Mouse (Mus musculus): ENCODE measurements at regions not wholly inside any gene's neighbourhood (a gene's known extent, or its start where the extent isn't known, plus 50 kb on each side); places are given as distances from the start of the nearest gene placed in this dataset.

DNA sequence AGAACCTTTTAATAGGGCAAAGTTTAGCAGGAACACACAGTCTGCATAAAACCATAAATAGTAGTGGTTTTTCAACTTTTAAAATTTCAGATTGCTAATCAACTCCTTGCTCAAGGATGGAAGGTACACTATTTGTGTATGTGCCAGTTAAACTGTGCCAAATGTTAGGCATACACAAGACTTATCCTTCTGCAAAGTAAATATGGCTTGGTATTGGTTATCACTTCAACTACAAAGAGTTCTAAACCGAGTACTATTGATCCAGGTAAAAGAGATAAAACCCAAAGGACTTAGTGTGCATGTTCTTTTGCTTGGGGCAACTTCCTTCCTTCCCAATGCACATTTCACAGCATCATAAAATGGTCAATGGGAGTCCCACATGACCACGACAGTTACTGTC is 1200.2 kb downstream of the Gsdmc2 start:
- H3K4me1 ChIP-seq (ENCODE audit: control insufficient read depth, insufficient read depth, low read length): no peaks in the 10 kb centered on the region
- no peak overlapping the region for H3K4me3 ChIP-seq (replicated peaks; ENCODE audit: insufficient read depth, low read depth, low read length)
- H3K27me3 ChIP-seq (ENCODE audit: control insufficient read depth, insufficient read depth, low read length): no peaks in the 10 kb centered on the region
- WGBS: 80% methylated on average over 2 of the region's 2 CpGs
- TF ChIP-seq CTCF (IDR thresholded peaks at IDR 0.05; ENCODE audit: borderline replicate concordance, insufficient read depth, low read depth, low read length): no peak
- no peak for TF ChIP-seq POLR2A (IDR thresholded peaks at IDR 0.05; ENCODE audit: borderline replicate concordance, insufficient read depth, low read length)
- DNase-seq: no peak
- no peak overlapping the region for H3K27ac ChIP-seq (ENCODE audit: insufficient read depth, low read length)

DNA sequence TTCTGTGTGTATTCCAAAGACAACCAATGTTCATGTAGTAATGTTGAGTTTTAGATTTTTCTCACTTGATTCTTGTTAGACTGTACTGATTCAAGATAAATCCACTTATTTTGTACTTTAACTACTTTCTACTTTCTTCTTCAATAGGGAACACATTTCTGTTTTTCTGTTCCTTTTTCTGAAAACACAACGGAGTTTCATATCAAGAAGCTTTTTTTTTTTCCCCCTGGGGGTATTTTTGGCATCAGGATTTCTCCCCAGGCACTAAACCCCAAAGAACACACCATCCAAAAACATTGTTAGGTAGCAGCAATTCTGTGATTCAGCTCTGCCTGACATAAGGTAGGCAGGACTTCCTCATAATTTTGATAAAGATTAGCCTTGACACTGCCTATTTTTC is 1200.7 kb downstream of the Gsdmc2 start:
- no peak overlapping the region for H3K4me3 ChIP-seq (replicated peaks; ENCODE audit: insufficient read depth, low read depth, low read length)
- no peaks in the 10 kb centered on the region for H3K27me3 ChIP-seq (ENCODE audit: control insufficient read depth, insufficient read depth, low read length)
- TF ChIP-seq CTCF (IDR thresholded peaks at IDR 0.05; ENCODE audit: borderline replicate concordance, insufficient read depth, low read depth, low read length): no peak
- TF ChIP-seq POLR2A (IDR thresholded peaks at IDR 0.05; ENCODE audit: borderline replicate concordance, insufficient read depth, low read length): no peak
- no peaks in the 10 kb centered on the region for H3K4me1 ChIP-seq (ENCODE audit: control insufficient read depth, insufficient read depth, low read length)
- 52% methylated on average over 1 of the region's 1 CpGs for WGBS
- H3K27ac ChIP-seq (ENCODE audit: insufficient read depth, low read length): no peak overlapping the region
- DNase-seq: no peak

DNA sequence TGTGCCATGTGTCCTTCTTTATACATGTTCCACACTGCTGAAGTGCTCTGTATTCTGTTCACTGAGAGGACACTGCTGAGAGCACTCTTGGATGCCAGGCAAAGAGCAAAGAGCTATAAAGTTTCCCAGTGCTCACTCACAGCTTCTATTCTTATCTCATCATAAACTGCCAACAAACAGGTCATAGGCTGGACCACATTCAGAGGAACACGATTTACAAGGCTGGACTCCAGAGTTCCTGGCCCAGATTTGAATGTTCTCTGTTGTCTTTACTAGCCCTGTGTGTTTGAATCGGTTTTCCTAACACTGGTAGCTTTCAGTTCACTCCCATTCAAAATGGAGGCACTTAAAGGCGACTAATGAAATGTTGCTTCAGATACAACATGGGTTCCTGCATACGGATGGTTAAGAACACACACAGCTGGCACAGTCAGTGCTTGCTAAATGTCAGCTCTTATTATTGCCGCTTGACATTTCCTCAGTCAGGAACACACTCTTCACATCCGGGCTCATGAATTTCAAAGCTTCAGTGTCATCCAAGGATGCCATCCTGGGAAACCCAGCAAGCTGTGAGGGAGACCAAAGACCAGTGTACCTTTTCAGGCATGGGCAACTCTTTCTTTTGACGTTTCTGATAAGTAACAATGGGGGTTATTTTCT is 1203.8 kb downstream of the Gsdmc2 start:
- Histone ChIP-seq H3K4me1 (ENCODE audit: control insufficient read depth, insufficient read depth, low read length) (no peaks in the 10 kb centered on the region), H3K4me3 (replicated peaks; ENCODE audit: insufficient read depth, low read depth, low read length) (no peak overlapping the region), H3K27me3 (ENCODE audit: control insufficient read depth, insufficient read depth, low read length) (no peaks in the 10 kb centered on the region), H3K27ac (ENCODE audit: insufficient read depth, low read length) (no peak overlapping the region)
- DNase-seq: no peak
- no peak for TF ChIP-seq POLR2A (IDR thresholded peaks at IDR 0.05; ENCODE audit: borderline replicate concordance, insufficient read depth, low read length)
- TF ChIP-seq CTCF (IDR thresholded peaks at IDR 0.05; ENCODE audit: borderline replicate concordance, insufficient read depth, low read depth, low read length): no peak
- WGBS: 21% methylated on average over 7 of the region's 7 CpGs

- Histone ChIP-seq H3K4me1 (ENCODE audit: control insufficient read depth, insufficient read depth, low read length) (no peaks in the 10 kb centered on the region), H3K4me3 (replicated peaks; ENCODE audit: insufficient read depth, low read depth, low read length) (no peak overlapping the region), H3K27me3 (ENCODE audit: control insufficient read depth, insufficient read depth, low read length) (no peaks in the 10 kb centered on the region), H3K27ac (ENCODE audit: insufficient read depth, low read length) (no peak overlapping the region)
- no peak for DNase-seq
- WGBS: 91% methylated on average over 7 of the region's 7 CpGs
- TF ChIP-seq CTCF (IDR thresholded peaks at IDR 0.05; ENCODE audit: borderline replicate concordance, insufficient read depth, low read depth, low read length) (no peak), POLR2A (IDR thresholded peaks at IDR 0.05; ENCODE audit: borderline replicate concordance, insufficient read depth, low read length) (no peak)
Observed at GRCm38 (mm10) chr15:62625406-62625805, 1219.6 kb downstream of the Gsdmc2 start.

DNA sequence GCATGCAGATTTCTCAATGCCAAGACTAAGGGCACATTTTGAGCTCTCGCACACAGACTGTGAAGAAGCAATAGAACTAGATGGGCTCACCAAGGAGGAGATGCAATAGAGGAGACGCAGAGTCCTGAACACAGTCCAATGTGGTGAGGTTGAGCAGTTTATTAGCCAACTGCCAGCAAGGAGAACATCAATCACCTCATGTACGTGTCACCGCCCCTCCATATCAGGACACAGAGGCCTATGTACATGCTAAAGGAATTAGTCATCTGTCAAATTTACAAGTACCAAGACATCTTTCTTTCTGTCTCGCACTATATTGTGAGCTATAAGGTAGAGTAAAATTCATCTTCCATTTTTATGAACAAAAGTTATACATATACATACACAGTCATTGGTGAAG is 1228.9 kb downstream of the Gsdmc2 start:
- no peak for DNase-seq
- Histone ChIP-seq H3K4me3 (replicated peaks; ENCODE audit: insufficient read depth, low read depth, low read length) (no peak overlapping the region), H3K27ac (ENCODE audit: insufficient read depth, low read length) (no peak overlapping the region), H3K27me3 (ENCODE audit: control insufficient read depth, insufficient read depth, low read length) (no peaks in the 10 kb centered on the region), H3K4me1 (ENCODE audit: control insufficient read depth, insufficient read depth, low read length) (no peaks in the 10 kb centered on the region)
- TF ChIP-seq POLR2A (IDR thresholded peaks at IDR 0.05; ENCODE audit: borderline replicate concordance, insufficient read depth, low read length): no peak
- TF ChIP-seq CTCF (IDR thresholded peaks at IDR 0.05; ENCODE audit: borderline replicate concordance, insufficient read depth, low read depth, low read length): no peak
- WGBS: 95% methylated on average over 5 of the region's 5 CpGs

- Histone ChIP-seq H3K4me3 (replicated peaks; ENCODE audit: insufficient read depth, low read depth, low read length) (no peak overlapping the region), H3K4me1 (ENCODE audit: control insufficient read depth, insufficient read depth, low read length) (no peaks in the 10 kb centered on the region), H3K27ac (ENCODE audit: insufficient read depth, low read length) (no peak overlapping the region), H3K27me3 (ENCODE audit: control insufficient read depth, insufficient read depth, low read length) (no peaks in the 10 kb centered on the region)
- no peak for TF ChIP-seq POLR2A (IDR thresholded peaks at IDR 0.05; ENCODE audit: borderline replicate concordance, insufficient read depth, low read length)
- no peak for DNase-seq
Observed at GRCm38 (mm10) chr15:62596735-62597134, 1248.2 kb downstream of the Gsdmc2 start.

DNA sequence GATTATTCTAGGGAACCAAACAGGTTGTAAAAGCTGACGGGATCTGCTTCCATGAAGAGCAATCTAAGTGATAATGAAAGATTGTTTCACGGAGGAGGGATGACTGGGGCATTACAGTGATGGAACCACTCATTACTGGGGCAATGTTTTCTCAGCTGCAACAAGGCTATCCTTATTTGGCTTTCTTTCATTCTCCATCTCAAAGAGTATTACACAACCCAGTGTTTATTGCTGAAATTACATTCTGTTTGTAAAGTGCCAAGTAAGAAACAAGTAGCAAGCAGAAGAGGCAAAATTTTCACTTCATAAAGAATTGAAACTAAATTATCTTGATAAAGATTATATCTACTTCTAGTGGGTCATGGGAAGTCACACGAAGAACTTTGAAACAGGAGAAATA is 1256.4 kb downstream of the Gsdmc2 start:
- H3K27me3 ChIP-seq (ENCODE audit: control insufficient read depth, insufficient read depth, low read length): no peaks in the 10 kb centered on the region
- WGBS: 90% methylated on average over 3 of the region's 3 CpGs
- no peak overlapping the region for H3K4me3 ChIP-seq (replicated peaks; ENCODE audit: insufficient read depth, low read depth, low read length)
- no peak overlapping the region for H3K27ac ChIP-seq (ENCODE audit: insufficient read depth, low read length)
- H3K4me1 ChIP-seq (ENCODE audit: control insufficient read depth, insufficient read depth, low read length): no peaks in the 10 kb centered on the region
- DNase-seq: no peak
- TF ChIP-seq POLR2A (IDR thresholded peaks at IDR 0.05; ENCODE audit: borderline replicate concordance, insufficient read depth, low read length): no peak
- no peak for TF ChIP-seq CTCF (IDR thresholded peaks at IDR 0.05; ENCODE audit: borderline replicate concordance, insufficient read depth, low read depth, low read length)

DNA sequence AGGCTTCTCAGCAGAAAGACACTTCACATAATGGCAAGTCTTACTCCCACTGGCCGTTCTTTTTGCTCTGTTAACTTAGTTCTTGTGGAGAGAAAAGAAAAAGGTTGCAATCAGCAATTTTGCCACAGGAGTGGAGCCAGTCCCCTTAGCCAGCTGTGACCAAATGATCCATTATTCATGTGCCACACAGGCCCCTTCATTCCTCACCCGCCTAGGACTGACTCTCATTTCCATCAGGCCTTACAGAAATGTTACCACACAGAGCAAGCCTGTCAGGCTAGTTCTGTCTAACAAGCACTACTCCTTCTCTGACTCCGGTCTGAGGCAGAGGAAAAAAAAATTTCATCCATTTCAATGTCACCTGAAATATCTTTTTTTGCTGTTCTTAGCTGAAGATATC is 1266.2 kb downstream of the Gsdmc2 start:
- no peaks in the 10 kb centered on the region for H3K4me1 ChIP-seq (ENCODE audit: control insufficient read depth, insufficient read depth, low read length)
- 62% methylated on average over 3 of the region's 3 CpGs for WGBS
- H3K4me3 ChIP-seq (replicated peaks; ENCODE audit: insufficient read depth, low read depth, low read length): no peak overlapping the region
- no peak for TF ChIP-seq POLR2A (IDR thresholded peaks at IDR 0.05; ENCODE audit: borderline replicate concordance, insufficient read depth, low read length)
- no peak for TF ChIP-seq CTCF (IDR thresholded peaks at IDR 0.05; ENCODE audit: borderline replicate concordance, insufficient read depth, low read depth, low read length)
- H3K27me3 ChIP-seq (ENCODE audit: control insufficient read depth, insufficient read depth, low read length): no peaks in the 10 kb centered on the region
- DNase-seq: no peak
- H3K27ac ChIP-seq (ENCODE audit: insufficient read depth, low read length): no peak overlapping the region

Measured in cerebellum, adult 2 months (tissue).